Mouse (Mus musculus) E14TG2a.4 (cell line): ENCODE measurements around the gene Mas1.

Source experiments
- H3K27me3 ChIP-seq: 2 replicates; pipeline ENCODE4 v1.6.1; 2014; ENCODE audit warnings: low read length, control low read depth; ENCODE audit not compliant: insufficient read depth
- H3K36me3 ChIP-seq: 2 replicates; pipeline ENCODE4 v1.6.1; 2014; ENCODE audit warnings: low read length, control low read depth; ENCODE audit not compliant: insufficient read depth
- H3K4me1 ChIP-seq: replicated peaks from 2 replicates; pipeline ENCODE4 v1.6.1; 2014; ENCODE audit warnings: low read depth, low read length, control low read depth
- H3K4me3 ChIP-seq: replicated peaks from 2 replicates; pipeline ENCODE4 v1.5.1; 2014; ENCODE audit warnings: mild to moderate bottlenecking, low read length
- H3K9me3 ChIP-seq: 2 replicates; pipeline ENCODE4 v1.6.1; 2014; ENCODE audit warnings: low read length, control low read depth
- CTCF ChIP-seq: conservative IDR thresholded peaks from 2 replicates; pipeline ENCODE4 v1.5.1; 2014; ENCODE audit warnings: low read length
- NANOG ChIP-seq: IDR thresholded peaks from 2 replicates; pipeline ENCODE4 v1.6.1; 2014; ENCODE audit warnings: borderline replicate concordance, low read length, mixed read lengths
- POU5F1 ChIP-seq: IDR thresholded peaks from 2 replicates; pipeline ENCODE4 v1.6.1; 2014; ENCODE audit warnings: low read length, borderline replicate concordance

Gene Mas1

DNA sequence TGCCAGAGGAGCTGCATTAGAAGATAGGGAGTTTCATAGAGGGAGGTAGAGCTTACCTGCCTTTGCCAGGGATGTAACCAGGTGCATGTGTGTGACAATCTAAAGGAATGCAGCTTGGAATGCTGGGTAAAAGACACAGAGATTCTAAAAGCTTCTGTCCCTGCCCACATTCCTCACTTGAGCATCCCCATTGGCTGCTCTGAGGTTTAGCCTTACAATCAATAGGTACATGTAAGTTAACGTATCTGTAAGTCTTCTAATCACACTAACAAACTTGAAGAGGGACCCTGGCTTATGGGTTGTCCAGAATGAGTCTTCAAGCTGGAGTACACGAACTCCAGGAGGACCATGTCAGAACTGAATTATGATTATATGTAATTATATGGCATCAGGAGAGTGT, at the start of gene Mas1:
Mas1 (minus strand) TSS at position 101 of the 400 bp plus-strand sequence.
- no peaks in the 10 kb centered on the region for H3K36me3 ChIP-seq
- H3K4me1 ChIP-seq, result peaks cover 27% of the 10 kb centered on the region
- H3K9me3 ChIP-seq, result no peaks in the 10 kb centered on the region
- TF ChIP-seq POU5F1 (no peak), NANOG (no peak), CTCF (no peak)
- no peak within 1 kb of the TSS for H3K4me3 ChIP-seq
- H3K27me3 ChIP-seq, result peaks cover 18% of the 10 kb centered on the region

DNA sequence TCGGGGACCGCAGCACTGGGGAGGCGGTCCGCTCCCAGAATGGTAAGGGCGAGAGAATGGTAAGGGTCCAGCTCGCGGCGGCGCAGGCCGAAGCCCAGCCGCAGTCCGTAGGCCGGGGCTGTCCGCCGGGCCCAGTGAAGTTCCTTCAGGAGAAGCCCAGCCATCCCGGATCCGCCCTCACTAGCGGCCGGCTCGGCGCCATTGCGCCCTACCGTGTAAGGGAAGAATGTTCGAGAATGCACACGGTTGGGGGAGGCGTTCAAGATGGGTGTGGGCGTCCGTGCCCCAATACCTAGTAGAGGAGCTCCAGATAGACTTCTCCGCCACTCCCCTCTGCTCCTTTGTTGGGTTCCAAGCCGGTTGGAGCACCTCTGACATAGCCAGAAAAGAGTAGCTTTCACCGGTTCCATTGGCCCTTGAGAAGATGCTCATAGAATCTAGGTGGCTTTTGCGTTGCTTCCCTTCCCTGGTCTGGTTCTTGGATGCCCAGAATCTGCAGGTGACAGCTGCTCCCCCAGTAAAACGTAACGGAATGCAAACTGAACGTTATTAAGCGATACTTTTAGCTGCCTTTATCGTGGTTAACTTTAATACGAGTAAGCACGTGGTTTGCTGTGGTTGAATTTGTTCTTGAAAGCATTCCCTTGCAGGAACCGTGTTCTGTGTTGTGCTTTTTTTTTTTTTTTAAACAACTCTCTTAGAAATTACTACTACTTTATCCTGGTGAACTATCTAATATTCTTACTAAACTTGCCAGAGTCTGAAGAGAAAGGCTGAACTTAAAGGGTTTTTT, 48.8 kb upstream of the Mas1 start:
- peak overlapping the region; percentile 98 for H3K4me3 ChIP-seq
- TF ChIP-seq NANOG, result no peak
- TF ChIP-seq POU5F1, result no peak
- TF ChIP-seq CTCF, result no peak

DNA sequence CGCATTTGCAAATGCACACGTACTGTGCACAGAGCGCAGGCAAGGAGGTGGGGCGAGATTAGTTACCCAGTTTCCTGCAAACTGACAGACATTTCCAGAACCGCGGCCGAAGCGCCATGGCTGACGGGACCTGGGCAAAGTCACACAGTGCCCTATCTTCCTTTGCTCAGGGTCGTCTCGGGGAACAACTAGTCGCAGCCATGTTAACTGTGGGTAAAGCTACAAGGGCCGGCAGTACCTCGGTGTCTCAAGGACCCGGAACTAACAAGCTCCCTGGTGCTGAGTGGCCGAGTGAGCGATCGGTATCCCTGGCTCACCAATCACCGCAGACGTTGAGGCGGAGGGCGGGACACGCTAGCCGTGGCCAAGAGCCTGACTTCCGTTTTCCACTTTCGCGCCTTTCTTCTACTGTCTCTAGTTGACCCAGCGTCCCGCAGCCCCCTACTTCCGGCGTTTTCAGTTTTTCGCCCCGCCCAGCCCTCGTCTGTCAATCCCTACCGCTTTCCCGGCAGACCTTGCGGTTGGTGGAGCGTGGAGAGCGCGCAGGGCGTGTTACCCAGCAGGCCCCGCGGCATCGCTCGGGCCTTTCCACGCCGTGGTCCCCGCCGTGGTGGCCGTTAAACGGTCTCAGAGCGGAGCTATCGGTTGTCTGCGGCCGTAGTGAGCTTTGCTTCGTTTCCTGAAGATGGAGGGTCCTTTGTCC, 48.1 kb upstream of the Mas1 start, which contains the start of gene Mrpl18:
Mrpl18 (minus strand) TSS at position 465 of the 703 bp plus-strand sequence.
- Histone ChIP-seq H3K9me3 (no peaks in the 10 kb centered on the region), H3K36me3 (peaks cover 74% of the 10 kb centered on the region), H3K4me3 (peak within 1 kb of the TSS; percentile 98), H3K27me3 (no peaks in the 10 kb centered on the region), H3K4me1 (peaks cover 53% of the 10 kb centered on the region)
- TF ChIP-seq POU5F1 (no peak), NANOG (no peak), CTCF (no peak)

More for the DNA sequence above, 48.8 kb upstream of the Mas1 start:
- peaks cover 74% of the 10 kb centered on the region for H3K36me3 ChIP-seq
- no peaks in the 10 kb centered on the region for H3K27me3 ChIP-seq
- H3K9me3 ChIP-seq, result no peaks in the 10 kb centered on the region
- H3K4me1 ChIP-seq, result peaks cover 53% of the 10 kb centered on the region

DNA sequence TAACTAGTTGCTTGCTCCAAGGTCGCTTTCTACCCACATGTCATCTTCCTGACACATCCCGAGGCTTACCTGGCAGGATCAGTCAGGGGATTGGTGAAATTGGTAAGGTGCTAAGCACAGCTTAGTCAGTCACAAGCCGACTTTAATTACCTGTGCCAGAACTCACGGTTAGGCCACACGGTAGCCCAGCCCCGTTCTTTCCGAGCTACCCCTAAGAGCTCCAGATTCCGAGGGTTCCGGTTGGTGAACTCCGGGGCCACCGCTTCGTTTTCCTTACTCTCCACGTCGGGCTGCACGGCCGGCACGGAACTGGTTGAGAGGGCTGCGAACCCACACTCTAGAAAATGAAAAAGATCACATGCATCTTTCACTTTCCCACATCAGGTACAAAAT, 47.5 kb upstream of the Mas1 start, which contains the start of gene Tcp1:
Tcp1 (plus strand) TSS at position 214 of the 393 bp plus-strand sequence.
- Histone ChIP-seq H3K36me3 (peaks cover 74% of the 10 kb centered on the region), H3K4me3 (peak within 1 kb of the TSS; percentile 98), H3K4me1 (peaks cover 58% of the 10 kb centered on the region), H3K27me3 (no peaks in the 10 kb centered on the region), H3K9me3 (no peaks in the 10 kb centered on the region)
- no peak for TF ChIP-seq NANOG
- TF ChIP-seq CTCF, result no peak
- TF ChIP-seq POU5F1, result no peak

DNA sequence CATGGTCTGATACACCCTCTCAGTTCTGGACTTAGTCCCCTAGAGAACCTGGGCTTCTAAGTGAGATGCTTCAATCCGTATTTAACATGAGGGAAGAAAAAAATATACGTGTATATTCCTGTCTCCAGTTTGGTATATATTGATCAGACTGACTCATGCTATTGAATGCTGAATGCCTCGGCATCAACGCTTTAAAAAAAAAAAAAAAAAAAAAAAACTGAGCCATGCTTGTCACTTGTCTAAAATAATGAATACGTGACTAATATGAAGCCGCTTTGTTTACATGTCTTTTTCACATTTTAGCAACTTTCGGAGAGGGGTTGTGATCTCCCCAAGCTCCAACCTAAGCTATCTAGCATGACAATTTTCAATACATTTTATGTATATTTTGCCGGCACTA, 42.4 kb upstream of the Mas1 start:
- TF ChIP-seq CTCF (no peak), NANOG (no peak), POU5F1 (no peak)
- Histone ChIP-seq H3K36me3 (peaks cover 69% of the 10 kb centered on the region), H3K4me3 (peak overlapping the region; percentile 85), H3K4me1 (peaks cover 51% of the 10 kb centered on the region), H3K27me3 (no peaks in the 10 kb centered on the region), H3K9me3 (no peaks in the 10 kb centered on the region)

DNA sequence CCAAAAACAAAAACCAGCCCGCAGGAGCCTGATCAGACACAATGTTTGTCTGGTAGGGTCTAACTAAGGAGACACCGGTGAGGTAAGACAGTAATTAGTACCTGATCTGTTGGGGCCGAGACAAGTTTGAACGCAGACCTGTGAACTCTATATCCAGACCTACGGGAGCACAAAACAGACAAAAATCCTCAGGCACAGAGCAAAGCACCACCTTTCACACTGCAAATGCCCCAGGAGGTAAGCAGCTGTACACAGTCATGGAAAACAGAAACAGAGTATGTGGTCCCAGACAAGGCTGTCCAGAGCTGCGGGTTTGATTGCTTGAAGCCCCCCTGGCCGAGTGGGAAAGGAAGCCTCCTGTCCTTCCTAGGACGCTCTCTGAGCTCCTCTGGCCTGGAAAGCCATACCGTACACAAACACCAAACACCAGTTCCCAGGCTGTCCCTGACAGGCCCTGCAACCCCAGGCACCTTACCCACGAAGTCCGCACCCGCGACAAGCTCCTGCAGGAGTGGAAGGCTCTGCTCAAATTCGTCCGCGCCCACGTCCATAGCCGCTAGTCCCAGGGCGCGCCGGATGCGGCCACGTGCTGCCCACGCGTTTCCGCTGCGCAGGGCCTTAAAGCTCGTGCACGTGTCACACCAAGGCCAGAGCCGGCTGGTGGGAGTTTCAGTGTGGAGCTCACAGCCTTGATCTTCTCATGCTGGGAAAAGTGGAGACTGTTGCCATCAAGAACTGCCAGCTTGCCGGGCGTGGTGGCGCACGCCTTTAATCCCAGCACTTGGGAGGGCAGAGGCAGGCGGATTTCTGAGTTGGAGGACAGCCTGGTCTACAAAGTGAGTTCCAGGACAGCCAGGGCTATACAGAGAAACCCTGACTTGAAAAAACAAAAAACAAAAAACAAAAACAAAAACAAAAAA, 41.7 kb upstream of the Mas1 start, which contains the start of gene Pnldc1:
Pnldc1 (minus strand) TSS at position 870 of the 920 bp plus-strand sequence.
- Histone ChIP-seq H3K4me1 (peaks cover 49% of the 10 kb centered on the region), H3K27me3 (no peaks in the 10 kb centered on the region), H3K36me3 (peaks cover 70% of the 10 kb centered on the region), H3K4me3 (peak within 1 kb of the TSS; percentile 85), H3K9me3 (no peaks in the 10 kb centered on the region)
- no peak for TF ChIP-seq CTCF
- no peak for TF ChIP-seq POU5F1
- no peak for TF ChIP-seq NANOG

DNA sequence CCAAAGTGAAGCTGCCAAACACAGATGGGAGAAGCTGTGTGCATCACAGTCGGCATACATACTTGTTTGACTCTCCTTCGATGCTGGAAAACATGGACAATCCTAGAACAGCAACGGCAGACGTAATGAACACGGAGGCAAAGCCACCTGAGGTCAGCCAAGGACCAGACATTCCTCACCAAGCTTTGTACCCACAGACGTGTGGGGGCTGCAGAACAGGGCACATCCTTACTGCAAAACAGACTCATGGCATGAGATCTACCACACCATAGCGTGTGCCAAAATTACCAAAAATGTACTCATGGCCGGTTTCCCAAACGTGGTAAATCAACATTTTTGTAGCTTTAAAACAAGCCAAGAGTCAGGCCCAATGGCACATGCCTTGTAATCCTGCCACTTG, 38.5 kb upstream of the Mas1 start:
- Histone ChIP-seq H3K36me3 (peaks cover 66% of the 10 kb centered on the region), H3K4me1 (peaks cover 44% of the 10 kb centered on the region), H3K9me3 (no peaks in the 10 kb centered on the region), H3K27me3 (no peaks in the 10 kb centered on the region), H3K4me3 (no peak overlapping the region)
- no peak for TF ChIP-seq NANOG
- TF ChIP-seq CTCF, result no peak
- no peak for TF ChIP-seq POU5F1

DNA sequence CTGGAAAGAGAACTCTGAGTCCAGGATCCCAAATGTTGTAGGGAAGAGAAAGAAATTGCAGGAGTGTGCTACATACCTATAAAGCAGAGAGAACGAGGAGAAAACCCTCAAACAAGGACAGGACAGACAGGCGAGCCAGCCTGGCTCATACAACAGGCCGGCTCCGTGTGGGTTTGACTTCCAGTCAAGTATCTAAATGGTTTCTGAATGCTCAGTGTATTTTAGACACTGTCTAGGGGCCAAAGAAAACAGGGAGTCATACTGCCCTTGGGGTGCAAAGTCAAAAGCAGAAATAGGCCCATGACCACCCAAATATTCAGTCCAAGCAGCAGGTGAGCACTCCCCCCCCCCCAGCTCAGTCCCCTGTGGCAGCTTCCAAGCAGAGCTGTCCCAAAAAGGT, 37.9 kb upstream of the Mas1 start:
- Histone ChIP-seq H3K36me3 (peaks cover 66% of the 10 kb centered on the region), H3K4me1 (peaks cover 44% of the 10 kb centered on the region), H3K9me3 (no peaks in the 10 kb centered on the region), H3K4me3 (no peak overlapping the region), H3K27me3 (no peaks in the 10 kb centered on the region)
- TF ChIP-seq POU5F1, result no peak
- TF ChIP-seq CTCF, result no peak
- no peak for TF ChIP-seq NANOG
